Mouse (Mus musculus): Measurements from ENCODE around the gene Dmd. TPM values are rescaled to one million over a fixed set of nuclear protein-coding genes. Genes with fewer than 3 reads are reported as not detected.

Gene Dmd
- polyA plus RNA-seq, 1 experiment from 2014 or later: 29.0 TPM

- Histone ChIP-seq H3K9ac (replicated peaks; ENCODE audit: low read length) (no peak overlapping the region), H3K9me3 (ENCODE audit: low read length) (no peaks in the 10 kb centered on the region), H3K4me1 (ENCODE audit: insufficient read depth, low read length) (no peaks in the 10 kb centered on the region), H3K27ac (ENCODE audit: low read length) (no peak overlapping the region), H3K4me3 (ENCODE audit: low read length) (no peak overlapping the region), H3K4me2 (replicated peaks; ENCODE audit: low read depth, low read length) (no peak overlapping the region), H3K27me3 (ENCODE audit: insufficient read depth, low read length) (no peaks in the 10 kb centered on the region), H3K36me3 (ENCODE audit: insufficient read depth, low read length) (no peaks in the 10 kb centered on the region)
- 69% methylated on average over 2 of the region's 2 CpGs for WGBS
- ATAC-seq (ENCODE audit: low FRiP score, low TSS enrichment): no peak
Measured at GRCm38 (mm10) chrX:84241297-84241859, 1292.7 kb downstream of the Dmd start.

GRCm38 (mm10) chrX:84330593-84330992 lies 1381.9 kb downstream of the Dmd start:
- H3K4me3 ChIP-seq (ENCODE audit: low read length): no peak overlapping the region
- no peaks in the 10 kb centered on the region for H3K27me3 ChIP-seq (ENCODE audit: insufficient read depth, low read length)
- H3K4me2 ChIP-seq (replicated peaks; ENCODE audit: low read depth, low read length): no peak overlapping the region
- no peaks in the 10 kb centered on the region for H3K36me3 ChIP-seq (ENCODE audit: insufficient read depth, low read length)
- H3K4me1 ChIP-seq (ENCODE audit: insufficient read depth, low read length): no peaks in the 10 kb centered on the region
- no peak overlapping the region for H3K27ac ChIP-seq (ENCODE audit: low read length)
- ATAC-seq (ENCODE audit: low FRiP score, low TSS enrichment): no peak
- H3K9me3 ChIP-seq (ENCODE audit: low read length): no peaks in the 10 kb centered on the region
- no peak overlapping the region for H3K9ac ChIP-seq (replicated peaks; ENCODE audit: low read length)

GRCm38 (mm10) chrX:84332177-84332576 lies 1383.5 kb downstream of the Dmd start:
- H3K27ac ChIP-seq (ENCODE audit: low read length): no peak overlapping the region
- no peak overlapping the region for H3K4me3 ChIP-seq (ENCODE audit: low read length)
- ATAC-seq (ENCODE audit: low FRiP score, low TSS enrichment): no peak
- H3K4me2 ChIP-seq (replicated peaks; ENCODE audit: low read depth, low read length): no peak overlapping the region
- no peaks in the 10 kb centered on the region for H3K4me1 ChIP-seq (ENCODE audit: insufficient read depth, low read length)
- H3K9ac ChIP-seq (replicated peaks; ENCODE audit: low read length): no peak overlapping the region
- no peaks in the 10 kb centered on the region for H3K36me3 ChIP-seq (ENCODE audit: insufficient read depth, low read length)
- no peaks in the 10 kb centered on the region for H3K9me3 ChIP-seq (ENCODE audit: low read length)
- WGBS: 87% methylated on average over 1 of the region's 1 CpGs
- H3K27me3 ChIP-seq (ENCODE audit: insufficient read depth, low read length): no peaks in the 10 kb centered on the region

DNA sequence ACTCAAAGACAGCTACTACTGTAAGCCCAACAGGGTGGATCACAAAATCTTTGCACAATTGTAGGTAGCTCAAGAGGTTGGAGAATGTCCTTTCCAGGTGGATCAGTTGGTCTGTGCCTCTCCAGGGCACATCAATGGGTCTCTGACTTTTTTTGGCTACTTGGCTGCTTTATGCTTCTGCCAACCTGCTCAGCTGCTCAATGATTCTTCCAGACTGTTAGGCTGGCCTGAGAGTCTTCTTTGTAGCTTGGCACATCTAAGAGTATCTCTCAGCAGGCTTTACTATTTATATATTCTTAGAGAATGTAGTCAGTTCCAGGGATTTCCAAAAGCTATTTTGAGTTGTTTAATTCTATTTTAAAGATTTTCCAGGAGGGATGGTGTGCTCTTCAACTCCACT lies 1416.3 kb downstream of the Dmd start:
- ATAC-seq (ENCODE audit: low FRiP score, low TSS enrichment): no peak
- no peaks in the 10 kb centered on the region for H3K4me1 ChIP-seq (ENCODE audit: insufficient read depth, low read length)
- H3K4me3 ChIP-seq (ENCODE audit: low read length): no peak overlapping the region
- H3K36me3 ChIP-seq (ENCODE audit: insufficient read depth, low read length): no peaks in the 10 kb centered on the region
- no peak overlapping the region for H3K4me2 ChIP-seq (replicated peaks; ENCODE audit: low read depth, low read length)
- no peak overlapping the region for H3K9ac ChIP-seq (replicated peaks; ENCODE audit: low read length)
- H3K27ac ChIP-seq (ENCODE audit: low read length): no peak overlapping the region
- H3K9me3 ChIP-seq (ENCODE audit: low read length): no peaks in the 10 kb centered on the region
- H3K27me3 ChIP-seq (ENCODE audit: insufficient read depth, low read length): no peaks in the 10 kb centered on the region

DNA sequence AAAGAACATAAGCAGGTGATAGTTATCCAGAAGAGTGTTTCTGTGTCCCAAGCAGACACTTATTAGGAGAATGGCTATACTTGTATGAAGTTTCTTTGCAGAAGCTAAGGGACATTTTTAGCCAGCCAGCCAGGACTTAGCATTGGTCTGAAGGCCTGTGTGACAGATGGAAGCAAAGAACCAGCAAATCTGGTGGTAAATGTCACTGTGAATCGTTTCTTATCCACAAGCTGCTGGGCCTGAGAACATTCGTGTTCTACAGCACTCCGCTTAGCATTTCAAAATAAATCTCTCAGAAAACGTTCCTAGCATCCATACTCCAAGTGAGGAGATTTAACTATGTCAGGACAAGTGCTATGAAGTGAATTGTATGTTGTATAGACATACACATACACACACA lies 1486.9 kb downstream of the Dmd start:
- no peaks in the 10 kb centered on the region for H3K27me3 ChIP-seq (ENCODE audit: insufficient read depth, low read length)
- no peak for ATAC-seq (ENCODE audit: low FRiP score, low TSS enrichment)
- no peak overlapping the region for H3K4me3 ChIP-seq (ENCODE audit: low read length)
- H3K4me1 ChIP-seq (ENCODE audit: insufficient read depth, low read length): no peaks in the 10 kb centered on the region
- no peaks in the 10 kb centered on the region for H3K36me3 ChIP-seq (ENCODE audit: insufficient read depth, low read length)
- WGBS: 76% methylated on average over 4 of the region's 4 CpGs
- no peak overlapping the region for H3K9ac ChIP-seq (replicated peaks; ENCODE audit: low read length)
- no peak overlapping the region for H3K4me2 ChIP-seq (replicated peaks; ENCODE audit: low read depth, low read length)
- no peak overlapping the region for H3K27ac ChIP-seq (ENCODE audit: low read length)
- no peaks in the 10 kb centered on the region for H3K9me3 ChIP-seq (ENCODE audit: low read length)

GRCm38 (mm10) chrX:84436556-84436955 lies 1487.9 kb downstream of the Dmd start:
- Histone ChIP-seq H3K27me3 (ENCODE audit: insufficient read depth, low read length) (no peaks in the 10 kb centered on the region), H3K9ac (replicated peaks; ENCODE audit: low read length) (no peak overlapping the region), H3K4me3 (ENCODE audit: low read length) (no peak overlapping the region), H3K27ac (ENCODE audit: low read length) (no peak overlapping the region), H3K9me3 (ENCODE audit: low read length) (no peaks in the 10 kb centered on the region), H3K4me2 (replicated peaks; ENCODE audit: low read depth, low read length) (no peak overlapping the region), H3K36me3 (ENCODE audit: insufficient read depth, low read length) (no peaks in the 10 kb centered on the region), H3K4me1 (ENCODE audit: insufficient read depth, low read length) (no peaks in the 10 kb centered on the region)
- ATAC-seq (ENCODE audit: low FRiP score, low TSS enrichment): no peak
- 68% methylated on average over 4 of the region's 4 CpGs for WGBS

- no peak for ATAC-seq (ENCODE audit: low FRiP score, low TSS enrichment)
- H3K4me3 ChIP-seq (ENCODE audit: low read length): no peak overlapping the region
- H3K9ac ChIP-seq (replicated peaks; ENCODE audit: low read length): no peak overlapping the region
- WGBS: 72% methylated on average over 3 of the region's 3 CpGs
- no peaks in the 10 kb centered on the region for H3K4me1 ChIP-seq (ENCODE audit: insufficient read depth, low read length)
- no peaks in the 10 kb centered on the region for H3K9me3 ChIP-seq (ENCODE audit: low read length)
- H3K4me2 ChIP-seq (replicated peaks; ENCODE audit: low read depth, low read length): no peak overlapping the region
- H3K27me3 ChIP-seq (ENCODE audit: insufficient read depth, low read length): no peaks in the 10 kb centered on the region
- no peak overlapping the region for H3K27ac ChIP-seq (ENCODE audit: low read length)
- H3K36me3 ChIP-seq (ENCODE audit: insufficient read depth, low read length): no peaks in the 10 kb centered on the region
Measured at GRCm38 (mm10) chrX:84442996-84443395, 1494.3 kb downstream of the Dmd start.

DNA sequence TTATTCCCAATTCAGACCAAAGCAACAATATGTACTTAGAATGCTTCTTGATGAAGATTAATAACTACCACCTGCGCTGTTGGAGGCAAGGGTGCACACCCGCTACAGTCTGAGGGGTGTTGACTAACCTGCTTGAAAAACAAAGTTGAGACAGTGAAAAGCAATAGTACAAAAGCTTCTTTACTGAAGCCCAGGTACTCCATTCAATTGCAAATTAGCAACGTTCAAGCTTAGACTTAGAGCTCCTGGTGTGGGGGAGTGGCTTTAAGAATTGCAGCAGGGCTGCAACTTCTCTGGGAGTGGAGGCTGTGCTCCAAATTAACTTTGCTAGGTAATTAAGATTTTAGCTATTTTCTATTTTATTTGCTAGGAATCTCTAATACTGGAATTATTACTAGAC lies 1495.3 kb downstream of the Dmd start:
- H3K27me3 ChIP-seq (ENCODE audit: insufficient read depth, low read length): no peaks in the 10 kb centered on the region
- H3K9me3 ChIP-seq (ENCODE audit: low read length): no peaks in the 10 kb centered on the region
- WGBS: 39% methylated on average over 3 of the region's 3 CpGs
- no peak overlapping the region for H3K4me2 ChIP-seq (replicated peaks; ENCODE audit: low read depth, low read length)
- no peak for ATAC-seq (ENCODE audit: low FRiP score, low TSS enrichment)
- no peak overlapping the region for H3K27ac ChIP-seq (ENCODE audit: low read length)
- no peaks in the 10 kb centered on the region for H3K4me1 ChIP-seq (ENCODE audit: insufficient read depth, low read length)
- no peaks in the 10 kb centered on the region for H3K36me3 ChIP-seq (ENCODE audit: insufficient read depth, low read length)
- H3K4me3 ChIP-seq (ENCODE audit: low read length): no peak overlapping the region
- H3K9ac ChIP-seq (replicated peaks; ENCODE audit: low read length): no peak overlapping the region

GRCm38 (mm10) chrX:84444638-84445037 lies 1496.0 kb downstream of the Dmd start:
- ATAC-seq (ENCODE audit: low FRiP score, low TSS enrichment): no peak
- no peaks in the 10 kb centered on the region for H3K36me3 ChIP-seq (ENCODE audit: insufficient read depth, low read length)
- H3K9ac ChIP-seq (replicated peaks; ENCODE audit: low read length): no peak overlapping the region
- H3K4me1 ChIP-seq (ENCODE audit: insufficient read depth, low read length): no peaks in the 10 kb centered on the region
- H3K27ac ChIP-seq (ENCODE audit: low read length): no peak overlapping the region
- H3K4me3 ChIP-seq (ENCODE audit: low read length): no peak overlapping the region
- no peaks in the 10 kb centered on the region for H3K9me3 ChIP-seq (ENCODE audit: low read length)
- H3K27me3 ChIP-seq (ENCODE audit: insufficient read depth, low read length): no peaks in the 10 kb centered on the region
- H3K4me2 ChIP-seq (replicated peaks; ENCODE audit: low read depth, low read length): no peak overlapping the region

DNA sequence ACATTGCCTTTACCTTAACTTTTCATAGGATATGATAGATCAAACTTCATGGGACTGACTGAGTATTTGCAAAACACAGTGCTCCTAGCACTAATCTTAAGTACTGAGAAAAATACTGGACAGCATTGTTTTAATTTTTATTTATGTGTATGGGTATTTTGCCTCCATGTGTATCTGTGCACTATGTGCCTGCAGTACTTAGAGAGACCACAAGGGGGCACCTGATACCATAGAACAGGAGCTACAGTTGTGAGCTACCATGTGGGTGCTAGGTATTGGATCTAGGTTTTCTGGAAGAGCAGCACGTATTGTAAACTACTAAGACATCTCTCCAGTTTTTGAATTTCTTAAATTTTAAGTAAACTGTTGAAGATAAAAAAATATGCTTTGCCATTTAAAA lies 1505.8 kb downstream of the Dmd start:
- no peak for ATAC-seq (ENCODE audit: low FRiP score, low TSS enrichment)

More for the DNA sequence above, 1505.8 kb downstream of the Dmd start:
- H3K4me2 ChIP-seq (replicated peaks; ENCODE audit: low read depth, low read length): no peak overlapping the region
- H3K27ac ChIP-seq (ENCODE audit: low read length): no peak overlapping the region
- H3K4me1 ChIP-seq (ENCODE audit: insufficient read depth, low read length): no peaks in the 10 kb centered on the region
- WGBS: 81% methylated on average over 1 of the region's 1 CpGs
- H3K27me3 ChIP-seq (ENCODE audit: insufficient read depth, low read length): no peaks in the 10 kb centered on the region
- H3K36me3 ChIP-seq (ENCODE audit: insufficient read depth, low read length): no peaks in the 10 kb centered on the region
- no peak overlapping the region for H3K4me3 ChIP-seq (ENCODE audit: low read length)
- H3K9ac ChIP-seq (replicated peaks; ENCODE audit: low read length): no peak overlapping the region
- H3K9me3 ChIP-seq (ENCODE audit: low read length): no peaks in the 10 kb centered on the region

Data from kidney, embryonic 16.5 days (tissue).